Mouse (Mus musculus) heart, adult 18-20 months (tissue): Measurements from ENCODE around the gene Tmem131. TPM values are rescaled to one million over a fixed set of nuclear protein-coding genes. Genes with fewer than 3 reads are reported as not detected.

Source experiments
- DNase-seq, 2 experiments: peaks; one replicate each; pipeline ENCODE4 v3.0.0; 2021 to 2022; ENCODE audit warnings: mixed read lengths in 1 of 2
- total RNA-seq, 2 experiments: library from RNA; stranded (reverse); gene quantifications; 2 replicates each; pipeline ENCODE4 v1.2.3; 2021

Gene Tmem131
- total RNA-seq, 2 experiments from 2014 or later = 24.2 to 29.6 TPM

- no peak for DNase-seq
Observed at GRCm38 (mm10) chr1:36886489-36886888, 57.0 kb downstream of the Tmem131 start.

- DNase-seq = peak in 1 of 2 experiments; percentile 51
Observed at GRCm38 (mm10) chr1:36884536-36884935, 58.9 kb downstream of the Tmem131 start.

- peak in 1 of 2 experiments; percentile 40 for DNase-seq
Observed at GRCm38 (mm10) chr1:36883805-36884204, 59.7 kb downstream of the Tmem131 start.

DNA sequence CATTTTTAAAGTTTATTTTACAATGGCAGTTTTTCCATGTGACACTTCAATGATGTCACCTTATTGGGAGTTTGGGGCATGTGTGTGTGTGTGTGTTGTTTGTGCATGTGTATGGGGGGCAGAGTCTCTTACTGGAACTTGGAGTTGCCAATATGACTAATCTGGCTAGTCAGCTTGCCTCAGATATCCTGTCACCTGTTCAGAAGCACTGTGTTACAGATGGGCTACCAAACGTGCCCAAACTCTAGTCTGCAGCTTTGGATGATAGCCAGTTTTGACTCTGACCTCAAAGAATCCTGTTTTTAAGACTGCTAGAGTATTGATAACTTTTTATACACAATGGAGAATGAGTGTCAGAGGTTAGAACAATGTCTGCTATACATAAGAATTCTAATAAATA, 64.3 kb downstream of the Tmem131 start:
- DNase-seq = no peak

DNA sequence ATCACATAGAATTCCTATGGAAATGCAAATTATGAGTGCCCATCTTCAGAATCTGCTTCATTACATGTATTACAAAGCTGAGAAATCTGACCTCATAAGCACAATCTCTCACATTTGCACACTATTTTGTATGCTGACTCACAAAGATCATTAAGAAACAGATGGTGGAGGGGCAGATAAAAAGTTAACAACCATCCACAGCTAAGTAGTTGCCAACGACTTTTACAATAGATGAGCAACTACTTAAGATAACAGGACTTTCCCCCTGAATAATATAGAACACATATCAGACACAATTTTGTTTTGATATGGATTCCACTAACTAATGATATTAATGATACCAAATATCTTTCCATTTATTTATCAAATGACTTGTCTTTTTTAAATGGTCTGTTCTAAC, 66.3 kb downstream of the Tmem131 start:
- DNase-seq = no peak

GRCm38 (mm10) chr1:36874874-36875561, 68.4 kb downstream of the Tmem131 start:
- peak in 1 of 2 experiments; percentile 46 for DNase-seq

- no peak for DNase-seq
Observed at GRCm38 (mm10) chr1:36871238-36871637, 72.2 kb downstream of the Tmem131 start.

DNA sequence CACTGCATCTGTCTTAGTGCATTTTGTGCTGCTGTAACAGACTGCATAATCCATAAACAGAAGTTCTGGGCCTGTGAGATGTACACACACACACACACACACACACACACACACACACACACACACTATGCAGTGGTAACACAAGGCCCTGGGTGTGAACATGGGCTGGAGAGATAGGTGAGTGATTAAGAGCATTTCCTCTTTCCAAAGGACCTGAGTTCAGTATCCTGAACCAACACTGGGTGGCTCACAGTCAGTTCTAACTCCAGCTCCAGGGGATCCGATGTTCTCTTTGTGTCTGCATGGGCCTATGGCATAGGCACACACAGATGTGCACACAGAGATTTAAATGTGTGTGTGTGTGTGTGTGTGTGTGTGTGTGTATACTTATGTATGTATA, 72.9 kb downstream of the Tmem131 start:
- DNase-seq = no peak

DNA sequence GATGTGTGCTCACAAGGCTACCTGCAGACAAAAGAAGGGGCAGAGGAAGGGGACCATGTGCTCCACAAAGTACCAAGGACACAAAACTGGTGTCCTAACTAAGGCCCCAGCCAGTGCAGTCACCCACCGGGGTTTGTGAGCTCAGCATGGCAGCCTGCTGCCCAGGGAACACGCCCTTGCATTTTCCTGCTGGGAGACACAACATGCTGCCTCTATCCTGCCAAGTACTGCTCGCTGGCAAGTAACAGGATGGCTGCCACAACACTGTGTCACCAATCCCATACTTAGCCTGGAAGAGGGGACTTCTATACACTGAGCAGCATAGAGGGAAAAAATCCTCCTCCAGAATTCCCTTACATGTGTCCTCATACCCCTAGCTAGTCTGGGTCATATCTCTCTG, 78.7 kb downstream of the Tmem131 start:
- peak; percentile 39 to 60 for DNase-seq

DNA sequence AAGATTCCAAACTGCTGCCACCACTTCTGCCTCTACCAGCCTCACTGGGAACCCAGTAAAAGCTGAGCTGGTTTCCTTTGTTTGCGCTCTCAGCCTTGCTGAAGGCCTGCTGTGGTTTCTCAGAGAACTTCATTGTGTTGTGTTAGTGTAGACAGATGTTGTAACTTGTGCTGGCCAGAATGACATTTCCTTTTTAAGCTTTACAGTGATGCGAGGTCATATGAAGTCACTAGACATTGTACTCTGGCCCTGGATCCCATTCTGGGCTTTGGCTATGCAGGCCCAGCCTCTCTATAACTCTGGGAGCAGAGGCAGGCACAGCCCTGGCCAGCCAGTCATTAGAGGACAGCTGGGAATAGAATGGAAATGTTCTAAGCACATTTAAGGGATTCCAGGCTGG, 81.7 kb downstream of the Tmem131 start:
- peak in 1 of 2 experiments; percentile 18 for DNase-seq

DNA sequence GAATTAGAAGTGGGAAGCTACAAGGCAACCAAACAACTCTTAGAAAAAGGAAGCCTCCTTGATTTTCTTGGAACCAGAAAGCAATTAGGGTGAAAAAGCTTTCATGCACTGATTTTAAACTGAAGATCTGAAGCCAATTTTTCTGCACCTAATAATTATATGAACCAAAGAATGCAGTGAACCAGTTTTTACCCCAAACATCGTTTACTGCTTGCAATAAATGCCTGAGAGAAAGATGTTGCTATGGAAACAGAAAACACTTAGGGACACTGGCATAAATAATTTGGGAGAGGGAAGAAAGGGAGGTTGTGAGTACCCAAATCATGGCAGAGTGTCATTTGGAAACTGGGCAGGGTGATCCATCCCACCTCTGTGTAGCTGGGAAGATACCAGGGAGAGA, 82.6 kb downstream of the Tmem131 start:
- DNase-seq = no peak

GRCm38 (mm10) chr1:36860431-36860849, 83.0 kb downstream of the Tmem131 start:
- peak; percentile 59 to 77 for DNase-seq

DNA sequence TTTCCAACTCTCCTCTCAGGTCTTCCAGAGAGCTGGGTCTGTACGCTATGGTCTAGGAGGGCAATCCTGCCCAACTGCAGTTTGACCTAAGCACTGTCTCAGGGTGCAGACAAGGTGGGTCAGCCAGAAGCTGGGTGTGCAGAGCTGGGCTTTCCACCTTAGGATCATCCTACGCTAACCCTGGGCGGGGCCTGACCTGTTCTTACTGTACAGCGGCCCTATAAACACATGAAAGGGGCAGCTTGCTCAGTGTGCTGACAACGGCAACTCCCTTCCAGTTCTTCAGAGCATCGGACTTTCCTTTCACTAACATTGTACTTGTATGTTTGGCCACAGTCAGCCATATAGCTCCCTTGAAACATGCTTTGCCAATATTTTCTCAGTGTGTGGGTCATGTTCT, 86.4 kb downstream of the Tmem131 start:
- DNase-seq = no peak

DNA sequence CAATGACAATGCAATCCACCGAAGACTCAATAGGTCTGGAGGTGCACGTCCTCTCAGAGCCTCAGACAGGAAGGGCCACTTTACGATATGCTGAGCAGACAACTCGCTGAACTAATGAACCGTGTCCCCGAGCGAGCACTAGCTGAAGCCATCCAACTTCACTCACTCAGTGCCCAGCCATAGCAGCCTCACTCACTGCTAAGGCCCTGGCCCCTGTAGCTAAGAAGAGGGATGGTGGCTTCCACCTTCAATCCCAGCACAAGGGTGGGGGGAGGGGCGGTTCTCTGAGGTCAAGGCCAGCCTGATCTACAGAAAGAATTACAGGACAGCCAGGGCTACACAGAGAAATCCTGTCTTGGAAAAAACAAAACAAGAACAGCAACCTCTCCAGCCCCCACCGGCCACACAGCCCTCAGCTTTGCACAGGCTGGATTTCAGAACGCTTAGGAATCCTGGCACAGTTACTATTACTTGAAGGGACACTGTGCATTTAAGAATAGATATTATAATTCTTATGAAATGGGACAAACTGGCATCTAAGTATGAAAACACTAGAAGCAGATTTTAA, 89.2 kb downstream of the Tmem131 start:
- no peak for DNase-seq

- no peak for DNase-seq
Observed at GRCm38 (mm10) chr1:36852085-36852484, 91.4 kb downstream of the Tmem131 start.

DNA sequence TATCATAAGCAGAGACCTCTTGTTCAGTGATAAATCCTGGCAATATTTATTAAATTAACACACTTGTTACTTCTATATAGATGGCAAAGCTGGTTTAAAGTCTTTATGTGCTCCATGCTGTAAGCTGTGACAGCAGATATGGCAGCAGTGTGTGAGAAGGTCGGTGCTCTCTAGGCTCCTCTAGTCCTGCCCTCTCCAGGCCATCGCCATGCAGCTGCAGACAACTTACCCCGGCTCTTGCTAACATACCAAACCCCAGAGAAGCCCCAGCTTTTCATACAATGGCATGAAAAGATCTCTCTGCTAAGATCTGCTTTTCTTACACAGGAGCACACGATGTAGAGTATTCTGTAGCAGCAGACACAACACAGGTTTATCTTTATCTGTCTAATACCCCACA, 92.1 kb downstream of the Tmem131 start:
- no peak for DNase-seq

DNA sequence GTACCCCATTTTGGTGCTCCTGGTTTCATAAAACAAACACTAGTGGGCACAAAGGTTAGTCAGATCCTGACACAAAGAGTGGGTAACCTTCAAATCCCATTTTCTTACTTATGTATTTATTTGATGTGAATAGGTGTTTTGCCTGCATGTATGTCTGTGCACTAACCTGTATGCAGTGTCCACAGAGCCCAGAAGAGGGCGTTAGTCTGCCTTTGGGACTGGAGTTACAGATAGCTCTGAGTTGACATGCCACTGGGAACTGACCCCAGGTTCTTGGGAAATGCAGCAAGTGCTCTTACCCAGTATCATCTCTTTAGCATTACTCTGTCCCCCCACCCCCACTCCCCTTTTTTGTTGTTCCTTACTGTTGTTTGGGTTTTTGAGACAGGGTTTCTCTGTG, 95.4 kb downstream of the Tmem131 start:
- no peak for DNase-seq

DNA sequence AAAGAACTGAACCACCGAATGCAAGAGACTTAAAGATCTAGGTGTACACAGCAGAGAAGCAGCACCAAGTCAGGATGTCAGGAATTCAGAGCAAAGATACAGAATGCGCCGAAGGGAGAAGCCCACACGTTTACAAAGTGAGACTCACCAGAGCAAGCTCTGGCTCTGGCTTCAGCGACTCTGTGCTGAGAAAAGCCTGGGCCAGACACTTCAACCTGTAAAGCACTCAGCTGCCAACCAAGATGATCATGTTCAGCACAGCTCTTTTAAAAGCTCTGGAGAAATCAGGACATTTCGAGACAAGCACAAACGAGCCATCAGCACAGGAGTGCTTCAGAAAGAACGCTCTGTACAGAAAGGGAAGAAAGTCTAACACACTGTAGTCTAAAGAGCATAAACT, 96.2 kb downstream of the Tmem131 start:
- DNase-seq = peak in 1 of 2 experiments; percentile 14

- DNase-seq = no peak
Observed at GRCm38 (mm10) chr1:36845031-36845430, 98.4 kb downstream of the Tmem131 start.

GRCm38 (mm10) chr1:36841806-36842205, 101.7 kb downstream of the Tmem131 start:
- DNase-seq = no peak

DNA sequence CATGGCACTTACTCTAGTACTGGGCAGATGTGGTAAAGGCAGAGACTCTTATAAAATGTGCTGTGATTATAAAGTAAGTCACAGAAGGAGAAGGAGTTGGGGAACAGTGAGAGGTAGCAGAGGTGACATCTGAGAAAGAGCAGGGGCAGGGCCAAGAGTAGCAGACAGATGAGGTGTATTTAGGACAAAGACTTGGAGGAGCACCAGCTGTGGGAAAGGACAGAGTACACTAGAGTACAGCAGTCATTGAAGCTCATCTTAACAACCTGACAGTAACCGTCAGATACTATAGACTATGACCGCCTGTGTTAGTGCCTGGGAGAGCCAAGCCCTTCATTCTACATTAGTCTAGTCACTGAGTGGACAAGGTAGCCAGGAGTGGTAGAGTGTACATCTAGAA, 102.5 kb downstream of the Tmem131 start:
- DNase-seq = peak in 1 of 2 experiments; percentile 52

DNA sequence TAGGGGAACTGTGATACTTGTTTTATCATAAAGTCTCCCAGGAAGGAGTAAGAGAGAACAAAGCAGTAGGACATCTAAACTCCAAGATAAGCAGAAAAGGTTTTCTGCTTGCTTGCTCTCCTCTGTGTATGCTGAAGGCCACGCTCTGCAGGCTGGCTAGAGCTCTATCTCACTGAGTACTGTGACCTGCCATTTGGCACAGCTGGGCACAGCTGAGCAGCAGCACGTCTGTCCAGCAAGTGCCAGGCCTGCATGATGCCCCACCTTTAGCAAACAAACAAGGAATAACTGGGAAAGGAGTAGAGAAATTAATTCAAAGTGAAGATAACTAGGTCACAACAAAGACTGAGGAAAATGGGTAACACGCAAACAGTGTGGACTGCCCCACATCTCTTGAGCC, 103.6 kb downstream of the Tmem131 start:
- peak; percentile 47 to 74 for DNase-seq

DNA sequence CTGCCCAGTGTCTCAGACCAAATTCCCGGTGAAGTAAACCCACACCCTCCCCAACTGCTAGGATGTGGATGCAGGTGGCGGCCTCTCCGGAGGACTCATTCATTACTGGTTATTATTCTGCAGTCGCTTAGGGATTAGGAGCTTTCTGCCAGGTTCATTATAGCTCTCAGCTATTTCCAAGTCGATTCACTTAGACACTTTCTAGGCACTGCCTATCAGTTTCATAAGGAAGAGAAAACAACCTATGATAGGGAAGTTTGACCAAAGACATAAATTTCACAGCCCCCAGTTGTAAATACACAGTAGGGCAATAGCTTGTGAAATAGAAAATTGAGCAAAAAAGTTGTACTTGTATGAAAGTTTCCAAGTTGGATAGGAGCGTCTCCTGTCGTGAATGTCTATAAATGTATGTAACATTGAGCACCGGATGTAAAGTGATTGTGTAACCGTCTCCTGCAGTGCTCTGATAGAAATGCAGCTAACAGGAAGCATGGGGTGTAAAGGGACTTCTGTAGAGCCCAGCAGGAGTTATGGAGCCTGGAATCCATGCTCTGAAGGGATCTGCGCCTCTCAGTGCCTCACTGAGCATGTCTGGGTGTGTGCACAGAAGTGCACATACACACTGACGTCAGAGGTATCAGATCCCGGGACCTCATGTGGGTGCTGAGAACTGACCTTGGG, 107.1 kb downstream of the Tmem131 start:
- DNase-seq = no peak

DNA sequence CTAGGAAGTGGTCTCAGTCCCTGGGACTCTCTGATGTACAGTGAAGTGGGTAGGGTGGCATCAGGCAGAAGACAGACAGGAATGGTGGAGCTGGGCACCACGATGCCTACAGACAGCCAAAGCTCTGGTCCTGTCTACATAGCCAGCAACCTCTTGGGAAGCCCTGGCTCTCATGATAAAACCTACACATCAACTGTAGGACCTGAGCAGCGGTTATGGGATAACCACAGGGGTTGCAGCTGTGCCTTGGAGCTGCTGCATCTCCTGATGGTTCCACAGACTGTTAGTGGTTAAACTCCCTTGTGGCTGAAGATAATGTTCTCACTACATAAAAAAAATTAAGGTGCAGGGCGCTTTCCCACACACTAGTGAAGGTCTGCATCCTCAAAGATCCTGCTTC, 107.9 kb downstream of the Tmem131 start:
- no peak for DNase-seq
